Mouse (Mus musculus): ENCODE data around the gene Sema3d. TPM values are rescaled to one million over a fixed set of nuclear protein-coding genes. Genes with fewer than 3 reads are reported as not detected.

The Sema3d gene
- total RNA-seq, 2 experiments from 2014 or later = 1.00 to 2.0 TPM

DNA sequence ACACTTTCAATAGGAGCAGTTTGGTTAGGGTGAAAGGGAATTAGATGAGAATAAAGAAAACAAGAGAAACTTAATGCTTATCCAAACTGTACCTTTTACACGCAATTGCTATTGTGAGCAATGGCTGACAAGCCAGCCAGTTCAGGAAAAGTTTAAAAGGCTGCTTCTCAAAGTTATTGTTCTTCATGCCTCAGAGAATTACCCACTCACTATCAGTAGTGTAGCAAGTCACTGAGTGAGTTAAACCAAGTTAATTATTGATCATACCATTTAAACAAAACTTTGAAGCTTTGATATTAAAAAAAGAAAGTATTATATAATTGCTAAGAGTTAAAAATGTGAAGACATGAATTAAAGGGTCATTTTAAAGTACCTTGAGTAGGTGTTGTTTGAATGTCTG lies 108.5 kb downstream of the Sema3d start:
- DNase-seq = no peak
- intact Hi-C loops (cut with DNase I; ENCODE audit: low total_unique reads) = no loop called here

DNA sequence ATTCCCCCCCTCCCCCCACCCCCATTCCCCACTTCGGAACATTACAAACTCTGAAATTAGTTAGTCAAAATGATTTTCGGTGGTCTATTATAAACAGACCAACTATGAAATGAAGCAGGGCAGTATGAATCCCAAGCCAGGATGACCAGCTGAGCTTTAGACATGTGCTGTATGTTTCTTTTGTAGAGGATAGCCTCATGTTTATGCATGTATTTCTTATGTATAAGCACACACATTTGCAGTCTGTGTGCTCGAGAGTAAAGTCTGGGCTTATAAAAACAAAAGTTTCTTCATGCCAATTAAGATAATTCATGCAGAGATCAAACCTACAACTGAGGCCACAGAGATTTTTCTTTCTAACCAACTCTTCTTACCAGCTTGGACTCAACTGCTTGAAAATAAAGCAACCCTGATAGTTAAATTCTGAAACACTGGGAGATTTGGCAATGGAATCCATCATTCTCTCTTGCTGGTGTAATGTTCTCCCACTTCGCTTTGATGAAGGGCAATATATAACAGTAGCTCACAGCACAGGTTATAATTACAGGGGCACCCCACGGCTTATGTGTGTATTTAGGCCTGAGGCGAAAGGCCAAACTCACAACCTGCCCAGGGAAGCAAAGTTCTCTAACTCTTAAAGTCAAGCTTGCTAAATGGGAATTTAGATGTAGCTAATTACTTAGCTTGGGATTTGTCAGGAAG lies 115.2 kb downstream of the Sema3d start:
- no peak for DNase-seq

DNA sequence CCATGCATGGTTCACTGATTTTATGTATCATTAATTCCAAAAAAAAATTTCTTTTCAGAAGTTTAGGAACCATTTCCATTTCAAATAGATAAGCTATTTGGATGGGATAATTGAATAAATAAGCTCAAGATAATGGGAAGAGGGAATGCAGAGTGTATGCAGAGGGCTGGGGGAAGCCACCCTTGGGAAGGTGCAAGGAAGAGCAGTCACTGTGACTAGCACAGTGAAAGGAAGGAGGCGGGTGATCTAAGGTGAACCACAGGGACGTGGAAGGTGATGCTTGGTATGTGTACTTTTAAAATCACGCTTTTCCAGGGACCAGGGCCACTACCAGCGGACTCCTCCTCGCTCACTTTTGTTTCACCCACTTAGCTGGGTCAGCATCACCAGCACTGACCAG lies 115.9 kb downstream of the Sema3d start:
- intact Hi-C loops (cut with DNase I; ENCODE audit: low total_unique reads) = no loop called here
- DNase-seq = no peak

More for the DNA sequence above, 115.2 kb downstream of the Sema3d start:
- intact Hi-C loops (cut with DNase I; ENCODE audit: low total_unique reads) = no loop called here

DNA sequence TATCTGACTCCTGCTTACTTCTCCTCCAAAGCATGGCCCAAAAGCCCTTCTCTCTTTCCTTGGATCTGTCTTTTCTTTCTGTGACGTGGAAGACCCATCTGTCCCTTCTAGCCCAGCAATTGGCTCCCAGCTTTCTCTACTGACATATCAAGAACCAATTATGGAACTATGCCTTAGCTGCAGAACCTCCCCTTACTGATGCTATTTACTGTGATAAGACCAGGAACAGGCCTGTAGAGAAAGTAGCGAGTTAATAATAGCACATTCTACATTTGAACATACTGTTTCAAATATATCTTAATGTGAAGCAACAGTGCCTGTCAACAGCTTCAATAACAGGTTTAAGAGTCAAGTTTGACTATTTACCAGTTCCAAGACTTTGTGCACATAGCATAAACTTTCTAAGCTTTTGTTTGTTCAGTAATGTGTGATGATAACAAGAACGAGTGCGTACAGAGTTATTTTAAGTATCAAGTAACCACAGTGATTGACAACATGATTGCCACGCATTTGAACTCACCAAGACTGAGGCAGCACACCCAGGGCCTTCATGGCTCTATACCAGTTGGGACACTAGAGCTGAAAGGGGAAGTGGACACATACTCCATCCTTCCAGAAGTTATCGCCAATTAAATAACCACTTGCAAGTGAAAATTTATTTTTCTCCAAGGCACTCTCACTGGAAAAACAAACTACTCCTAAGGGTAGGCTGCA lies 116.8 kb downstream of the Sema3d start:
- no peak for DNase-seq
- intact Hi-C loops (cut with DNase I; ENCODE audit: low total_unique reads) = no loop called here

DNA sequence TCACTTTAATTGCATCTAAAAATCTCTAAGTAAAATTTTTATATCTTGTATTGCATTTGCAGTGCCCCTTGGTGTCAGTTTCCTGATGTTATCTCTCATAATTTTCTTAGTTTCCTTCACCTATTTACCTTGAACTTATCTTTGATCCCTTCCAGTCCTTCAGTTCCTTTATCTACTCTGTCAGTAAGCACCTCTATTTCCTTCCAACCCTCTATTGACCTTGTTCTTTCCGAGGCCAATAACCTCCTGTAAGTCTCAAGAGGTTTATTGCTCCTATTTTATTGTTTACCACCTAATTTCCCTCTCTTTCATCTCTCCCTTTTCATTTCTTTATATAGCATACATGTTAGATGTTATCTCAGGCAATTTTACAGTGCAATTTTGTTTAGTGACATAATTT lies 129.3 kb downstream of the Sema3d start:
- intact Hi-C loops (cut with DNase I; ENCODE audit: low total_unique reads) = no loop called here
- no peak for DNase-seq

DNA sequence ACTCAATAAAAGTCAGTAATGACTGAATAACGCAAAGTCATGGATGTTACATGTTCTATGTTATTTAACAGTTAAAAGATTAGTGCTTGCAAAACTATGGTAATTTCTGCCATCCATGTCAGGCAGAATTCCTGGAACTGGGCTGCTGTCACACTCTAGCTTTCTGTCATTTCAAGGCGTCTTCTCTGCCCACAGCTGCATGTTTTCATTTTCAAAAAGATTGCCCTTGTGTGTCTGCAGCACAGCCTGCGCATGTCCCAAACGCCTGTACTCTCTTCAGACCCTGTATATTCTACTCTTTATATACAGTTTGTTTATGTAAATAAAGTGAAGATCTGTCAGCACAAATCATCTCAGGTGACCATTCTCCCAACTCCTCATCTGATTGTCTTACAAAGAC lies 132.1 kb downstream of the Sema3d start:
- DNase-seq = no peak
- intact Hi-C loops (cut with DNase I; ENCODE audit: low total_unique reads) = no loop called here

DNA sequence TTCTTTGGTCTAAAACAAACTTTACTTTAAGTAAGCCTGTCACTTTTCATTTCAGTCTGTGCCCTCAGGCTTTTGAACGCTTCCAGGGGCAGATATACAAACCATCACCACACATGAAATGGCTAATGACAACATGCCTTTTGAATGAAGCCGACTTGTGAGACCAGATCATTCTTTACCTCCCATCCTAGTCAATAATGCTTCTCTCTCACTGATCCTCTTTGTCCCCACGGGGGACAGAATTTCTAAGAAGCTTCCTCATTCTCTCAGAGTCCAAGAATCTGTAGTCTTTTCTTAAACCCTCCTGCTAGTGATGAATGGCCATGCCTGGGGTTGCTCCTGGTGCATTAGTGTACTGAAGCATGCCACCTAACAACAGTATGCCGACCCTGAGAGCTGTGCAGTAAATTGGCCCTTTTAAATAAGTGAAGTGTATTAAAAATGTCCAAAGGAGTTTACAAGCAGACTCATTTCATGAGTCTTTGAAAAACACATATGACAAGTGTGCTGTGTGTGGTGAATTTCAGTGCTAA lies 142.1 kb downstream of the Sema3d start:
- intact Hi-C loops (cut with DNase I; ENCODE audit: low total_unique reads) = no loop called here
- DNase-seq = no peak

DNA sequence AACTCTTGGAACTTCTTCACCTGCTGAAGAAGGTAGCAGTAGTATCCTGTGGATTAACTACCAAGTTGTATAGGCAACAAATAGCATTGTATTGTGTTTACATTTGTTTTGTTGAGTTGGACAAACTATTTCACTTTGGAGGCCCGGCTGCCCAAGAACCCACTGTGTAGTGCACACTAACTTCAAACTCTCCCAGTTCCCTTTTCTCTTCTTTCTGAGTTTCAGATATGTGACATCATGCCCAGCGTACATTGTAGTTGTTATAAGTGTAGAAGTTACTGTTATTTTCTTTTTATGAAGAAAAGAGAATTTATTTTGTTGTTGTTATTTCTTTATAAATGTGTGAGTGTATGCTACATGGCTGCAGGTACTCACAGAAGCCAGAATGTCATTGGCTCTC lies 145.4 kb downstream of the Sema3d start:
- intact Hi-C loops (cut with DNase I; ENCODE audit: low total_unique reads) = no loop called here
- no peak for DNase-seq

DNA sequence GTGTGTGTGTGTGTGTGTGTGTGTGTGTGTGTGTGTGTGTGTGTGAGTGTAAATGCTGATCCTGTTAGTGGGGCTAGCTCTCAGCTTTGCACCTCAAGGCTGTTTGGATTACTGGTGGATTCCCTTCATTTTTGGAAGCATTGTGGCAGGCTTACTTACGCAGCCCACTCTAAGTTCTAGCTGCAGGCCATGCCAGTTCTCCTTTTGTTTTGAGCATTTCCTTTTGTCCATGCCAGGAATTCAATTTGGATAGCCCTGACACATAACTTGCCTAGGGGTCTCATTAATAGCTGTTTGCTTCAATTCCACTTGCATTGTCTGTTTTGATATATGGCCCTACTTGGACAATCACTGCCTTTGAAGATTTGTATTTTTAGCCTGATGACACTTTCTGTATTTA lies 146.6 kb downstream of the Sema3d start:
- DNase-seq = no peak
- intact Hi-C loops (cut with DNase I; ENCODE audit: low total_unique reads) = loop anchor here (10.0 kb wide), 1 partner anchor 495 kb away; no protein-coding TSS in a partner anchor

DNA sequence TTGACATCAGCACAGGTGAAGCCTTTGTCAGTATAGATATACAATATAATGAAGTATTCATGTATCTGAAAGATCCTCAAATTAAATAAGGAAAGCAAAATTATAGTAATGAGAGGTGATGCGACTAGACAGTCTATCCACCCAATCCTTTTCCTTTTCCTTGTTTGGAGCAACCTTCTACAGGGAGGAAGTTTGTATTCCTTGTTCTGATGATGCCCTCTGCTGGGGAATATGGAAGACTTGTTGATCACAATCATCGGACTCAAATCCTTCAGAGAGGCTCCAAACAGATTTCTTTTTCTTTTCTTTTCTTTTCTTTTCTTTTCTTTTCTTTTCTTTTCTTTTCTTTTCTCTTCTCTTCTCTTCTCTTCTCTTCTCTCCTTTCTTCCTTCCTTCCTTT lies 158.1 kb downstream of the Sema3d start:
- intact Hi-C loops (cut with DNase I; ENCODE audit: low total_unique reads) = no loop called here
- DNase-seq = no peak

DNA sequence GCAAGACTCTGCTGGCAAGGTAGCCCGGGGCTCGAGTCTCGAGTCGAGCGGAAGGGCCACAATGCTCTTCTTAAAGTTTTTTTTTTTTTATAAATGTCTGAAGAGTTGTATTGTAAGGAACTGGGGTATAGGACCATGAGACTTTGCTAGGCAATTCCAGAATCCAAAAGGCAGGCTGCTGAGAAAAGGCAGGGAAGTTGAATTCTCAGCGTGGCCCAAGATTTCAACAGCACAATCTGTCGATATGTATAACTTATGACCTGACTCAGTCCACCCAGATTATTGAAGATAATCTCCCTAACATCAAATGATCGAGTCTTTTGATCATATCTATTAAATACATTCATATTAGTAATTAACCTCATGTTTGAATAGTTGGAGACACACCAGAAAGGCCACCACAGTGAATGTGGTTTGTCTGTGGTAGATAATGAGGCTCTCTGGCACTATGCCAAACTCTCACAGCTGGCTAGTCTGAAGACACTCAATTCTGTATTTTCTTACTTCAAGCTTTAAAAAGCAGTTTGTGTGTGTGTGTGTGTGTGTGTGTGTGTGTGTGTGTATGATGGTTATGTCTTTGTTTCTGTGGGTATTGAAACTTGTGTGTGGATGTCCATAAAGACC lies 166.0 kb downstream of the Sema3d start:
- DNase-seq = no peak
- intact Hi-C loops (cut with DNase I; ENCODE audit: low total_unique reads) = no loop called here

DNA sequence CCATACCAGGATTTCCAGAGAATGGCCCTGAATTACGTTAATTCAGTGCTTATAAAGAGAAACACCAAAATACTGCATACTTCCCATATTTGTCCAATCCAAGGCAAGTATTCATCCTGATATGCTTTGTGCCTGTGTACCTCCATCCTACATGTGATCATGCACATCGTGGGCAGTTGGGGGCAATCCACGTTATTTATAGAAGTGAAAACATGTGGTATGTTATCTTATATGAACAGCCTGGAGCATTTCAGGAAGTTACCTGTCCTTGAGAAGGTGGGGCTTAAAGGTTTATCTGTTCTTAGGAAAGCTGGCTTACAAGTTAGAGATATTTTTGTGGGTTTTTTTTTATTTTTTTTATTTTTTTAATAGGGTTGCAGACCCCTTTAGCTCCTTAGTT lies 172.2 kb downstream of the Sema3d start:
- intact Hi-C loops (cut with DNase I; ENCODE audit: low total_unique reads) = no loop called here
- no peak for DNase-seq

DNA sequence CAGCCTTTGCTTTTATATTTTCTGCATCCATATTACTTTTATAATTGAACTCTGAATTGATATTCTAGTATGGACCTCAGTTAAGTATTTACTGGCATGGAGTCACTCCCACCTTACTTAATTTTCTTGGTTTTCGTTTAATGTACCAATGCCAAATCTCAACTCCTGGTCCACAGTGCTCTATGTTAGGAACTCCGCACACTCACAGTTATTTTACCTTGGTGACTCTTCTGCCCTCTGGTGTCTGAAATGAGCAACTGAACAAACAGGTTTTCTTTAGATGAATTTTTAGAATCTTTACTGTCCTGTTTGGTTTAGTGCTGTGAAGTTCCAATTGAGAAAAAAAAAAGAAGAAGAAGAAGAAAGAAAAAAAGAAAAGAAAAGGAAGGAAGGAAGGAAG lies 174.7 kb downstream of the Sema3d start:
- intact Hi-C loops (cut with DNase I; ENCODE audit: low total_unique reads) = no loop called here
- DNase-seq = no peak

DNA sequence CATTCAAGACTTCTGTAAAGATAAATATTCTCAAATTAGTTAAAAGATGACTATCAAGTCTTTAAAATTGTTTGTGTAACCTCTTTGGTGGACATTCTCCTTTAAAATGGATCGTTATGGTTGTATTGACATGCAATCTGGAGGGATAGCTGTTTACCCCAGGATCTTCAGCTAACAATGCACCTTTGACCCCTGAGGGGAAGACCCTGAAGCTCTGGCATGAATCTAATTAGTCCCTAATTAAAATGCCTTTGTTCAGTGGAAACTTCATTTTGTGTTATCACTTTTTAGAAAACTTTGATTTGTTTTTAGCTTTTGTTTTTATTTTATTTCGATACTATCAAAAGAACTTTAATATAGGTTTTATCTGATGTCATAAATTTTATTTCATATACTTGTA lies 178.6 kb downstream of the Sema3d start:
- no peak for DNase-seq
- intact Hi-C loops (cut with DNase I; ENCODE audit: low total_unique reads) = loop anchor here (5.0 kb wide), 1 partner anchor 1071 kb away; no protein-coding TSS in a partner anchor

DNA sequence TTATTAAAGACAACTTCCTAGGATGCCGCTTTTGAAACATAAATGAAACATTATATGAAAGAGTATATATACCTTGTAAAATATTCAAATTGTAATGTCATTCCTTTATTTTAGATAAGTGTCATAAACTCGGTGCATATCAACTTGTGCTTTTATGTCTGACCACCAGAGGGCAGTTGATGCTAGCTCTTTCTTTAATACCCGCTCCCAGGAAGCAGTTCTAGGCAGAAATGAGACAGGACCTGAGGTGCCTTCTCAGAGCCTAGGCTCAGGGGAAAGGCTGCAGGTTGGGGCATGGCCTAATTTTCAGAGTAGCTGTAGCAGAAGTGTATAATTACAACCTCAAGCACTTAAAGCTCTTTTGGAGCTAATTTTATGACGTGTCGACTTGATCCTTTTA lies 179.0 kb downstream of the Sema3d start:
- intact Hi-C loops (cut with DNase I; ENCODE audit: low total_unique reads) = loop anchor here (5.0 kb wide), 1 partner anchor 1070 kb away; no protein-coding TSS in a partner anchor
- DNase-seq = peak; percentile 14

DNA sequence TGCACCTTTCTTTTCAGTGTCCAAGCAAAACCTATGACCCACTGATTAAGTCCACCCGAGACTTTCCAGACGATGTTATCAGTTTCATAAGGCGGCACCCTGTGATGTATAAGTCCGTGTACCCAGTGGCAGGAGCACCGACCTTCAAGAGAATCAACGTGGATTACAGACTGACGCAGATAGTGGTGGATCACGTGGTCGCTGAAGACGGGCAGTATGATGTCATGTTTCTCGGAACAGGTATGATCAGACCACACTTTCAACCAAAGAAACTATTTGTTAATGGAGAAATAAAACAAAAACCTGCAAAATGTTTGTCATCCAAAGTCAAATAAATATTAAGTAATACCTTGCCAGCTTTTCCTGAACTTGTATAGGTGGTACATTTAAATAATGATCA lies 179.9 kb downstream of the Sema3d start:
- intact Hi-C loops (cut with DNase I; ENCODE audit: low total_unique reads) = loop anchor here (5.0 kb wide), 1 partner anchor 1069 kb away; no protein-coding TSS in a partner anchor
- DNase-seq = no peak

DNA sequence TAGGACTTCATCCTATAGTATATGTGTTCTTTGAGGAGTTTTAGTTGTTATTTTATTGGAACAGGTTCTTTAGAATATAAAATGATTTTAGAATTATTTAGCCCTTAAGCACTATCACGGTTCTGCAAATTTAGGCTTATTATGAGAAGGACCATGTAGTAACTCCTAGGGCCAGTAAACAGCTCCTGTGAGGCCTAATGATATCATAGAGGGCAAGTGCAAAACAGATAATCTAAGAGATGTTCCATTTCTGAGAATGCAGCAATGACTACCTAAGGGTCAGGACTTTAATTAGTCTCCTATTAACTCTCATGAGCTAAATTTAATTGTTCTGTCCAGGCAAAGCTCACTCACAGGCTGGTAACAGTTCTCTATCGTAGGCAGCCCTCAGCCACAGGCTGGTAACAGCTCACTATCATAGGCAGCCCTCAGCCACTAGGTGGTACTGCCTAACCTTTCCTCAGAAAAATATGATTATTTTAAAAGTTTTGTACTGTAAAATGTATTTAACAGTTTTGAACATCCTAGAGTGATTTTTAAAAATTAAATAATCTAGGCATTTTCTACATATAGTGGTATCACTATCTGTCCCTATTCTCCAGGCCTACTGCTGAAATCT lies 181.5 kb downstream of the Sema3d start:
- intact Hi-C loops (cut with DNase I; ENCODE audit: low total_unique reads) = loop anchor here (5.0 kb wide), 1 partner anchor 1068 kb away; no protein-coding TSS in a partner anchor
- DNase-seq = no peak

DNA sequence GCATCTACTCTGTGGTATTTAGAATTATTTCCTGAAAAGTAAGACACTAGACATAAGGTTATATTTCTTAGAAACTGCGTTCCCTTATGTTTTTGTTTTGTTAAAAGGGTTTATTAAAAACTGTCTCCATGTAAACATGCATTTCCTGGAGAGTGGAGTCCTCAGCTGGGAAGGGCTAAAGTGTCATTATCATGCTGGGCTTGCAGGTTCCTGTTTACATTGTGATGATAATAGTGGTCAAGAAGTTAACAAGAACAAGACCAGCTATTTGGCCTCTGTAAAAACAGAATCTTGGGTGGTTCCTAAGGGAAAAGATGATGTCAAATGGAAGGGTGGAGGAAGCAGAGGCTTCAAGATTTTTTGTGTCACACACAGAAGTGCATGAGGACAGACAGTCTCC lies 183.4 kb downstream of the Sema3d start:
- no peak for DNase-seq
- intact Hi-C loops (cut with DNase I; ENCODE audit: low total_unique reads) = no loop called here

DNA sequence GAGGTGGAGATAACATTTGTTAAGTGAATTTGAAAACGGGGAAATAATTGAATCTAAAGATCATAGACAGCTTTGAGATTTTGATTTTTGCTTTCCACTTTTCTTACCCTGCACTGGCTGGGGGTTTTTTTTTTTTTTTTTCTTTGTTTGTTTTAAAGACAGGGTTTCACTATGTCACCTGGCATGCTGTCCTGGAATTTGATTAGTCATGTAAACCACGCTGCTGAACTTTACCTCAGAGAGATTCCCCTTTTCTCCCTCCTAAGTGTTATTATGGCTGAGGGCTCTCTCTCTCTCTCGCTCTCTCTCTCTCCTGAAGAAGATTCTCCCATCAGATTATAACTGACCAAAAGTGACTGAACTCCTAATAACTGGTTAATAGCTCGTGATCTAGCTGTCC lies 191.4 kb downstream of the Sema3d start:
- no peak for DNase-seq
- intact Hi-C loops (cut with DNase I; ENCODE audit: low total_unique reads) = no loop called here

DNA sequence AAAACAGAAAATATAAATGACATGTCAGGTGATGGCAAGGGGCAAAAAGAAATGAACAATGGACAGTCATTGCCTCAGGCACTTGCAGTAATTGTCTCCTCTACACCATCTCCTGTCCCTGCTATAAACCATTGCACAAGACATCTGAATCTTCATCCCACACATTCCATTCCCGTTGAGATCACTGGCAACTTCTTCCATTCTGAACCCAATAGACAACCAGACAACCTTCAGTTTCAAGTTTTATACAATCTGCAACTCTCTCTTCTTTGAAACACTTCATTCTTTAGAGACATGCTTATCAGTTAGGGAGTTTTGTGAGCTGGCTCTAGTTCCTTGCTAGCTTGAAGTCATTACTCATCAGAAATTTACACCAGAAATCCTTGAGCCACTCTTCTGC lies 192.1 kb downstream of the Sema3d start:
- intact Hi-C loops (cut with DNase I; ENCODE audit: low total_unique reads) = no loop called here
- no peak for DNase-seq
